21 mouse cellular contexts compared by ENCODE assay signal in the genomic region with DNA sequence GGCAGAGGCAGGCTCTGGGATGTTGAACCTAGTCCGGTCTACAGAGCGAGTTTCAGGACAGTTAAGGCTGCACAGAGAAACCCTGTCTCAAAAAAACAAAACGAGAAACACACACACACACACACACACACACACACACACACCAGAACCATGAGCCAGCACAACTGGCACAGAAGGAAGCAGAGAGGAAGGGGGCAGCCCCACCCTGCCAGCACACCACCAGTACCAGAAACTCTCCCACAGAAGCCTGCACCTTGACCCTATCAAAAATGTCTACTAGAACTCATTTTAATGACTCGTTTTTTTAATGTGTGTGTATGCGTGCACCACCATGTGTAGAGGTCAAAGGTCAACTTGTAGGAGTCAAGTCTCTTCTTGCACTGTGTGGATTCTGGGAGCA. TPM values are rescaled to one million over a fixed set of nuclear protein-coding genes. Genes with fewer than 3 reads are reported as not detected.
"Had no signal": no experiment of that assay in that cellular context is flagged by ENCODE, and none has a peak within 500 bp of the region (broad histone marks: within the 10 kb centered on the region; RNA-seq: fewer than 3 reads in every experiment).

No protein-coding gene starts in this region.

- H3K9me3 ChIP-seq: limb, embryonic 12.5 days; liver, embryonic 15.5 days; midbrain, embryonic 10.5 days; neural tube, embryonic 15.5 days; stomach, embryonic 15.5 days had no signal

- H3K4me3 ChIP-seq: layer of hippocampus, adult 2 months; limb, embryonic 12.5 days; liver, embryonic 15.5 days; midbrain, embryonic 10.5 days; myocyte; neural tube, embryonic 15.5 days; stomach, embryonic 15.5 days had no signal

- H3K9ac ChIP-seq: limb, embryonic 12.5 days; liver, embryonic 15.5 days; neural tube, embryonic 15.5 days; stomach, embryonic 15.5 days had no signal

- H3K4me2 ChIP-seq: limb, embryonic 12.5 days; liver, embryonic 15.5 days; neural tube, embryonic 15.5 days; stomach, embryonic 15.5 days had no signal

- H3K27ac ChIP-seq: limb, embryonic 12.5 days; liver, embryonic 15.5 days; midbrain, embryonic 10.5 days; neural tube, embryonic 15.5 days; stomach, embryonic 15.5 days had no signal

- ATAC-seq: lung, postnatal 0 days had no signal

- H3K27me3 ChIP-seq: limb, embryonic 12.5 days; liver, embryonic 15.5 days; neural tube, embryonic 15.5 days; stomach, embryonic 15.5 days had no signal

- H3K36me3 ChIP-seq: stomach, embryonic 15.5 days had no signal

- DNase-seq: kidney, adult 18-20 months; kidney, postnatal 4 days; liver; lung, adult 2 months; lung, postnatal 36 days; midbrain, embryonic 14.5 days; thymus, postnatal 14 days had no signal

RNA-seq across cellular contexts. Expression of gene 4921517D22Rik, which starts 44.1 kb away (rescaled TPM):
- total RNA-seq: layer of hippocampus, adult 2 months; layer of hippocampus, postnatal 10 days; left cerebral cortex, postnatal 36 days; megakaryocyte progenitor cell, adult 5-6 weeks had no signal
- polyA plus RNA-seq: kidney, embryonic 16.5 days; limb, embryonic 12.5 days; liver, embryonic 15.5 days; lung, adult 2 months; lung, postnatal 0 days; midbrain, embryonic 10.5 days; midbrain, embryonic 14.5 days; myocyte; neural tube, embryonic 11.5 days; neural tube, embryonic 15.5 days; spleen, adult 2 months; stomach, embryonic 15.5 days had no signal
